Mouse (Mus musculus) frontal cortex, adult 2 months (tissue): ENCODE results near the gene Prpsap2. TPM values are rescaled to one million over a fixed set of nuclear protein-coding genes. Genes with fewer than 3 reads are reported as not detected.

Experiments
- DNase-seq, 2 experiments: peaks; one replicate each; pipeline ENCODE4 v3.0.0; 2022; ENCODE audit warnings: low spot score in 1 of 2; ENCODE audit errors: extremely low spot score in 1 of 2
- polyA plus RNA-seq: library from polyadenylated mRNA; depleted of rRNA; stranded (reverse); fragments of >200 nt; gene quantifications from 2 replicates; pipeline ENCODE4 v1.2.3, GENCODE M21; 2012

The Prpsap2 gene
- polyA plus RNA-seq, 1 experiment: 44.6 TPM

GRCm38 (mm10) chr11:61719387-61719786, 42.5 kb downstream of the Prpsap2 start:
- no peak for DNase-seq

GRCm38 (mm10) chr11:61717990-61718389, 43.9 kb downstream of the Prpsap2 start:
- DNase-seq: no peak

GRCm38 (mm10) chr11:61715130-61715529, 46.8 kb downstream of the Prpsap2 start:
- no peak for DNase-seq

GRCm38 (mm10) chr11:61714346-61715117, 47.4 kb downstream of the Prpsap2 start:
- DNase-seq: peak; percentile 41 to 94

- DNase-seq: no peak
These were observed 48.6 kb downstream of the Prpsap2 start for GRCm38 (mm10) chr11:61713157-61713855.

GRCm38 (mm10) chr11:61708928-61709327, 53.0 kb downstream of the Prpsap2 start:
- no peak for DNase-seq

- DNase-seq: no peak
These were observed 55.7 kb downstream of the Prpsap2 start for GRCm38 (mm10) chr11:61706232-61706631.

- DNase-seq: no peak
These were observed 56.3 kb downstream of the Prpsap2 start for GRCm38 (mm10) chr11:61705581-61705980.

GRCm38 (mm10) chr11:61702494-61702893, 59.4 kb downstream of the Prpsap2 start:
- no peak for DNase-seq

- no peak for DNase-seq
These were observed 60.2 kb downstream of the Prpsap2 start for GRCm38 (mm10) chr11:61701696-61702095.

- no peak for DNase-seq
These were observed 62.0 kb downstream of the Prpsap2 start for GRCm38 (mm10) chr11:61699933-61700332.

- no peak for DNase-seq
These were observed 62.4 kb downstream of the Prpsap2 start for GRCm38 (mm10) chr11:61699460-61699859.

- DNase-seq: no peak
These were observed 63.0 kb downstream of the Prpsap2 start for GRCm38 (mm10) chr11:61698852-61699251.

GRCm38 (mm10) chr11:61692996-61693395, 68.9 kb downstream of the Prpsap2 start:
- no peak for DNase-seq

- DNase-seq: no peak
These were observed 74.3 kb downstream of the Prpsap2 start for GRCm38 (mm10) chr11:61687595-61687994.

GRCm38 (mm10) chr11:61686906-61687453, 74.9 kb downstream of the Prpsap2 start:
- no peak for DNase-seq

- no peak for DNase-seq
These were observed 75.7 kb downstream of the Prpsap2 start for GRCm38 (mm10) chr11:61686141-61686540.

GRCm38 (mm10) chr11:61685119-61685725, 76.7 kb downstream of the Prpsap2 start:
- DNase-seq: no peak

- DNase-seq: no peak
These were observed 77.8 kb downstream of the Prpsap2 start, which contains the start of gene Fam83g for GRCm38 (mm10) chr11:61683907-61684731. Fam83g (plus strand) TSS chr11:61684091.
